Mouse (Mus musculus): ENCODE measurements around the gene Ms4a6d.

GRCm38 (mm10) chr19:11547911-11548310 lies 56.7 kb downstream of the Ms4a6d start:
- TF ChIP-seq CTCF (IDR thresholded peaks at IDR 0.05; ENCODE audit: low read depth) (no peak), EP300 (optimal IDR thresholded peaks at IDR 0.05) (no peak)

All from stomach, postnatal 0 days (tissue).